Mouse (Mus musculus): Measurements from ENCODE around the gene Mafb.

The Mafb gene

GRCm38 (mm10) chr2:160364128-160364650, 2.7 kb downstream of the Mafb start:
- no peak for DNase-seq (ENCODE audit: low spot score in 2 of 2)

GRCm38 (mm10) chr2:160363201-160363600, 3.7 kb downstream of the Mafb start:
- no peak for DNase-seq (ENCODE audit: low spot score in 2 of 2)

- no peak for DNase-seq (ENCODE audit: low spot score in 2 of 2)
These were observed 5.3 kb downstream of the Mafb start for GRCm38 (mm10) chr2:160361442-160362121.

GRCm38 (mm10) chr2:160360234-160360874, 6.5 kb downstream of the Mafb start:
- no peak for DNase-seq (ENCODE audit: low spot score in 2 of 2)

- DNase-seq (ENCODE audit: low spot score in 2 of 2), result no peak
These were observed 8.0 kb downstream of the Mafb start for GRCm38 (mm10) chr2:160358896-160359295.

- DNase-seq (ENCODE audit: low spot score in 2 of 2), result no peak
These were observed 9.4 kb downstream of the Mafb start for GRCm38 (mm10) chr2:160357442-160357841.

- no peak for DNase-seq (ENCODE audit: low spot score in 2 of 2)
These were observed 10.7 kb downstream of the Mafb start for GRCm38 (mm10) chr2:160356132-160356531.

GRCm38 (mm10) chr2:160354319-160354718, 12.5 kb downstream of the Mafb start:
- no peak for DNase-seq (ENCODE audit: low spot score in 2 of 2)

GRCm38 (mm10) chr2:160353581-160353980, 13.3 kb downstream of the Mafb start:
- DNase-seq (ENCODE audit: low spot score in 2 of 2), result no peak

GRCm38 (mm10) chr2:160351038-160351574, 15.8 kb downstream of the Mafb start:
- no peak for DNase-seq (ENCODE audit: low spot score in 2 of 2)

GRCm38 (mm10) chr2:160349578-160349977, 17.3 kb downstream of the Mafb start:
- no peak for DNase-seq (ENCODE audit: low spot score in 2 of 2)

- DNase-seq (ENCODE audit: low spot score in 2 of 2), result no peak
These were observed 18.1 kb downstream of the Mafb start for GRCm38 (mm10) chr2:160348796-160349195.

GRCm38 (mm10) chr2:160348072-160348604, 18.7 kb downstream of the Mafb start:
- DNase-seq (ENCODE audit: low spot score in 2 of 2), result no peak

GRCm38 (mm10) chr2:160345644-160346043, 21.2 kb downstream of the Mafb start:
- no peak for DNase-seq (ENCODE audit: low spot score in 2 of 2)

- DNase-seq (ENCODE audit: low spot score in 2 of 2), result no peak
These were observed 26.7 kb downstream of the Mafb start for GRCm38 (mm10) chr2:160340121-160340520.

- no peak for DNase-seq (ENCODE audit: low spot score in 2 of 2)
These were observed 27.3 kb downstream of the Mafb start for GRCm38 (mm10) chr2:160339595-160339994.

- no peak for DNase-seq (ENCODE audit: low spot score in 2 of 2)
These were observed 30.8 kb downstream of the Mafb start for GRCm38 (mm10) chr2:160336053-160336452.

GRCm38 (mm10) chr2:160335043-160335442, 31.8 kb downstream of the Mafb start:
- no peak for DNase-seq (ENCODE audit: low spot score in 2 of 2)

- no peak for DNase-seq (ENCODE audit: low spot score in 2 of 2)
These were observed 32.7 kb downstream of the Mafb start, which contains the start of gene Gm826 for GRCm38 (mm10) chr2:160334111-160334661. Gene Gm826, minus strand, starts transcription at chr2:160334162.

GRCm38 (mm10) chr2:160332516-160333325, 34.1 kb downstream of the Mafb start:
- no peak for DNase-seq (ENCODE audit: low spot score in 2 of 2)

- DNase-seq (ENCODE audit: low spot score in 2 of 2), result no peak
These were observed 38.0 kb downstream of the Mafb start for GRCm38 (mm10) chr2:160328886-160329285.
